Mouse (Mus musculus): Measurements from ENCODE around the gene Eppin. TPM values are rescaled to one million over a fixed set of nuclear protein-coding genes. Genes with fewer than 3 reads are reported as not detected.
A peak's percentile ranks its signal among the peaks of the same experiment; 100 is the strongest.

Eppin gene
- polyA plus RNA-seq, 1 experiment: not detected

GRCm38 (mm10) chr2:164563339-164564038 lies 29.9 kb downstream of the Eppin start:
- under 1% methylated on average over 32 of the region's 32 CpGs for WGBS

GRCm38 (mm10) chr2:164562391-164563188 lies 30.8 kb downstream of the Eppin start, which contains the start of gene Wfdc2:
Wfdc2 (plus strand) TSS chr2:164562413.
- Histone ChIP-seq H3K4me1 (ENCODE audit: control insufficient read depth, insufficient read depth, low read length) (peaks cover 6% of the 10 kb centered on the region), H3K4me3 (ENCODE audit: insufficient read depth, low read depth, low read length) (no peak within 1 kb of the TSS), H3K27ac (ENCODE audit: insufficient read depth, low read depth, low read length) (no peak within 1 kb of the TSS)
- 19% methylated on average over 24 of the region's 24 CpGs for WGBS
- no peak for TF ChIP-seq CTCF (IDR thresholded peaks at IDR 0.05; ENCODE audit: insufficient read depth, low read depth, low read length)
- TF ChIP-seq POLR2A (IDR thresholded peaks at IDR 0.05; ENCODE audit: insufficient read depth, low read depth, low read length): no peak

More at GRCm38 (mm10) chr2:164563339-164564038, 29.9 kb downstream of the Eppin start:
- Histone ChIP-seq H3K4me1 (ENCODE audit: control insufficient read depth, insufficient read depth, low read length) (peaks cover 6% of the 10 kb centered on the region), H3K4me3 (ENCODE audit: insufficient read depth, low read depth, low read length) (peak overlapping the region; percentile 27), H3K27ac (ENCODE audit: insufficient read depth, low read depth, low read length) (no peak overlapping the region)
- TF ChIP-seq CTCF (IDR thresholded peaks at IDR 0.05; ENCODE audit: insufficient read depth, low read depth, low read length): peak; percentile 34; the same call in 1 of the 2 replicates
- no peak for TF ChIP-seq POLR2A (IDR thresholded peaks at IDR 0.05; ENCODE audit: insufficient read depth, low read depth, low read length)

- Histone ChIP-seq H3K27ac (ENCODE audit: insufficient read depth, low read depth, low read length) (no peak overlapping the region), H3K4me1 (ENCODE audit: control insufficient read depth, insufficient read depth, low read length) (peaks cover 6% of the 10 kb centered on the region), H3K4me3 (ENCODE audit: insufficient read depth, low read depth, low read length) (no peak overlapping the region)
- TF ChIP-seq CTCF (IDR thresholded peaks at IDR 0.05; ENCODE audit: insufficient read depth, low read depth, low read length) (no peak), POLR2A (IDR thresholded peaks at IDR 0.05; ENCODE audit: insufficient read depth, low read depth, low read length) (no peak)
- 88% methylated on average over 8 of the region's 8 CpGs for whole genome bisulfite sequencing
These were observed 33.3 kb downstream of the Eppin start for GRCm38 (mm10) chr2:164560106-164560505.

GRCm38 (mm10) chr2:164558991-164559645 lies 34.3 kb downstream of the Eppin start:
- 74% methylated on average over 16 of the region's 16 CpGs for WGBS
- H3K27ac ChIP-seq (ENCODE audit: insufficient read depth, low read depth, low read length): no peak overlapping the region
- H3K4me3 ChIP-seq (ENCODE audit: insufficient read depth, low read depth, low read length): no peak overlapping the region
- peaks cover 6% of the 10 kb centered on the region for H3K4me1 ChIP-seq (ENCODE audit: control insufficient read depth, insufficient read depth, low read length)
- TF ChIP-seq CTCF (IDR thresholded peaks at IDR 0.05; ENCODE audit: insufficient read depth, low read depth, low read length): no peak
- no peak for TF ChIP-seq POLR2A (IDR thresholded peaks at IDR 0.05; ENCODE audit: insufficient read depth, low read depth, low read length)

GRCm38 (mm10) chr2:164558426-164558825 lies 35.0 kb downstream of the Eppin start:
- WGBS: 50% methylated on average over 8 of the region's 8 CpGs
- Histone ChIP-seq H3K4me1 (ENCODE audit: control insufficient read depth, insufficient read depth, low read length) (peaks cover 3% of the 10 kb centered on the region), H3K4me3 (ENCODE audit: insufficient read depth, low read depth, low read length) (no peak overlapping the region), H3K27ac (ENCODE audit: insufficient read depth, low read depth, low read length) (no peak overlapping the region)
- TF ChIP-seq CTCF (IDR thresholded peaks at IDR 0.05; ENCODE audit: insufficient read depth, low read depth, low read length) (no peak), POLR2A (IDR thresholded peaks at IDR 0.05; ENCODE audit: insufficient read depth, low read depth, low read length) (no peak)

GRCm38 (mm10) chr2:164551502-164551901 lies 41.9 kb downstream of the Eppin start:
- WGBS: 89% methylated on average over 9 of the region's 9 CpGs
- Histone ChIP-seq H3K4me1 (ENCODE audit: control insufficient read depth, insufficient read depth, low read length) (no peaks in the 10 kb centered on the region), H3K27ac (ENCODE audit: insufficient read depth, low read depth, low read length) (no peak overlapping the region), H3K4me3 (ENCODE audit: insufficient read depth, low read depth, low read length) (no peak overlapping the region)
- TF ChIP-seq CTCF (IDR thresholded peaks at IDR 0.05; ENCODE audit: insufficient read depth, low read depth, low read length) (no peak), POLR2A (IDR thresholded peaks at IDR 0.05; ENCODE audit: insufficient read depth, low read depth, low read length) (no peak)

DNA sequence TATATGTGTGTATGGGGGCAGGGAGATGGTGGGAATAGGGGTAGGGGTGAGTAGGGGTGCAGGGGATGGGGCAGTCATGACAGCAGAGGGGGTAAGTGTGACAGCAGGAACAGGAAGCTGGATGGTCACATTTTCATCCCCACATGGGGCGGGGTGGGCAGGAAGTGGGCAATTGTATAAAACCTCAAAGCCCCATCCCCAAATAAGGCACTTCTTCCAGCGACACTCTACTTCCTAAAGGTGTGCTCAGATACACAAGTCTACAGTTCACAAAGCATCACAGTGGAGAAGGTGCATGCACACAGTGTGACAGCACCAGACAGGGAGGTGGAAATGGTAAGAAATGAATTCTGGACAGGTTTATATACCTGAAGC lies 42.5 kb downstream of the Eppin start:
- Histone ChIP-seq H3K4me1 (ENCODE audit: control insufficient read depth, insufficient read depth, low read length) (no peaks in the 10 kb centered on the region), H3K27ac (ENCODE audit: insufficient read depth, low read depth, low read length) (no peak overlapping the region), H3K4me3 (ENCODE audit: insufficient read depth, low read depth, low read length) (no peak overlapping the region)
- WGBS: 71% methylated on average over 2 of the region's 2 CpGs
- TF ChIP-seq POLR2A (IDR thresholded peaks at IDR 0.05; ENCODE audit: insufficient read depth, low read depth, low read length) (no peak), CTCF (IDR thresholded peaks at IDR 0.05; ENCODE audit: insufficient read depth, low read depth, low read length) (no peak)

GRCm38 (mm10) chr2:164549963-164550894 lies 43.2 kb downstream of the Eppin start:
- TF ChIP-seq POLR2A (IDR thresholded peaks at IDR 0.05; ENCODE audit: insufficient read depth, low read depth, low read length) (no peak), CTCF (IDR thresholded peaks at IDR 0.05; ENCODE audit: insufficient read depth, low read depth, low read length) (no peak)
- 20% methylated on average over 10 of the region's 10 CpGs for WGBS
- H3K4me3 ChIP-seq (ENCODE audit: insufficient read depth, low read depth, low read length): no peak overlapping the region
- H3K4me1 ChIP-seq (ENCODE audit: control insufficient read depth, insufficient read depth, low read length): no peaks in the 10 kb centered on the region
- H3K27ac ChIP-seq (ENCODE audit: insufficient read depth, low read depth, low read length): no peak overlapping the region

Measured in olfactory bulb, adult 2 months (tissue).